8 mouse cellular contexts compared by ENCODE assay signal in the genomic region with DNA sequence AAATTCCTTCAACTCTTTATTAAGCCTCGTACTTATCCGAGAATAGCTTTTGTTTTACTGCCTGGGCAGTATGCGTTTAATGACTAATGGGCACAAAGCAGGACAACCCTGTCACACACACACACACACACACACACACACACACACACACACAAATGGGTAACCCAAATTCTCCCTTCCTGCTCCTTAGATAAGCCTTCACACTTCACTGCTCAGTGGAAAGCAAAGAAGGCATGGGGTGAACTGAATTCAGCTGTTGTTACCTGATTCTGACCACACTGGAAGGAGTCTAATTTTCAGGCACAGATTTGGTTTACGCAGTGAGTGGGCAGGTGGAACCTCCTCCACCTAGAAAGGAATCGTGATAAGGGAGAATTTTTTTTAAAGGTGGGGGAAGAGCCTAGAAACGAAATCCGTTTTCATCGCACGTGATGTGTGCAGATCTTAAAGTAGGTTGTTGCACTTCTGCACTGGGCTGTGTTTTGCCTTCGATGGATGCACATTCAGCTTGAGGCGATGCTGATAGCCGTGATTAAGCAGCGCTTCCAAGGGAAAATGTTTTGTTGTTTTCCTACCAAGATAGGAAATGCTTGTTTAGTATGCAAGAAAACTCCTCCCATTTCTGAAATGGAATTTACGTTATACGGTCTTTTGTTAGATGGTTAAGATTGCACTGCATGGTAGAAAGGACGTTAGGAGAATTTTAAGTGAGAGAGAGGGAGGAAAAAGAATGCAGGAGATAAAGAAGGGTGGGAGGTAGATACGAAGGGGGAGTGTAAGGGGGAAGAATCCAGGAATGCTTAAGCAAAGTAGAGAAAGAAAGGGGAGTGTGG.
A peak's percentile ranks its signal among the peaks of the same experiment; 100 is the strongest.
DNase-seq lines count a peak whose midpoint lies in the region; ATAC-seq and TF ChIP-seq lines count a peak whose summit lies in the region.

No protein-coding gene starts in this region.

- no peak for ATAC-seq in heart, embryonic 16.5 days (replicated peaks; ENCODE audit: extremely low read depth, insufficient read depth, low FRiP score)
- peak; percentile 30; the same call in 1 of the 2 replicates for ATAC-seq in embryonic facial prominence, embryonic 14.5 days (ENCODE audit: low read depth)
- ATAC-seq in limb, embryonic 14.5 days (ENCODE audit: low FRiP score, low read depth) = no peak

- WGBS in heart, embryonic 16.5 days = 35% methylated on average over 17 of the region's 17 CpGs
- WGBS in embryonic facial prominence, embryonic 14.5 days = 36% methylated on average over 17 of the region's 17 CpGs
- 45% methylated on average over 17 of the region's 17 CpGs for WGBS in limb, embryonic 14.5 days

- no peaks in the 10 kb centered on the region for H3K36me3 ChIP-seq in heart, embryonic 16.5 days (ENCODE audit: control insufficient read depth, insufficient read depth)
- H3K36me3 ChIP-seq in embryonic facial prominence, embryonic 14.5 days (ENCODE audit: control insufficient read depth, insufficient read depth, low read length) = no peaks in the 10 kb centered on the region
- H3K36me3 ChIP-seq in limb, embryonic 14.5 days (ENCODE audit: control insufficient read depth, insufficient read depth, low read length) = no peaks in the 10 kb centered on the region

- no peak for DNase-seq in heart, adult 8-10 months (ENCODE audit: low spot score)
- peak; percentile 59 for DNase-seq in brain, embryonic 14.5 days (ENCODE audit: low read depth)
- DNase-seq in embryonic facial prominence, embryonic 14.5 days (ENCODE audit: low spot score) = no peak
- DNase-seq in limb, embryonic 14.5 days (ENCODE audit: low spot score) = no peak
- no peak for DNase-seq in spleen, postnatal 10 days (ENCODE audit: low spot score in 2 of 2)
- no peak for DNase-seq in kidney, postnatal 10 days
- DNase-seq in spleen, postnatal 14 days (ENCODE audit: low spot score in 2 of 2) = no peak

- TF ChIP-seq POLR2A in brain, embryonic 14.5 days (IDR thresholded peaks at IDR 0.05; ENCODE audit: borderline replicate concordance, extremely low read depth, insufficient read depth, insufficient read length, poor library complexity, severe bottlenecking) = no peak
- no peak for TF ChIP-seq POLR2A in limb, embryonic 14.5 days (IDR thresholded peaks at IDR 0.05; ENCODE audit: borderline replicate concordance, extremely low read depth, insufficient read depth, insufficient read length)

- peak overlapping the region; percentile 54 for H3K4me2 ChIP-seq in heart, embryonic 16.5 days (ENCODE audit: low read depth, low read length)
- peak overlapping the region; percentile 45 for H3K4me2 ChIP-seq in embryonic facial prominence, embryonic 14.5 days (ENCODE audit: low read depth, low read length)
- peak overlapping the region; percentile 35; the same call in 1 of the 2 replicates for H3K4me2 ChIP-seq in limb, embryonic 14.5 days (replicated peaks; ENCODE audit: low read depth, low read length, severe bottlenecking)

- H3K9me3 ChIP-seq in heart, embryonic 16.5 days (replicated peaks; ENCODE audit: control insufficient read depth, low read length) = no peaks in the 10 kb centered on the region
- no peaks in the 10 kb centered on the region for H3K9me3 ChIP-seq in embryonic facial prominence, embryonic 14.5 days (ENCODE audit: control insufficient read depth, low read length)
- H3K9me3 ChIP-seq in limb, embryonic 14.5 days (ENCODE audit: control insufficient read depth, low read length) = no peaks in the 10 kb centered on the region

- no peak for TF ChIP-seq CTCF in brain, embryonic 14.5 days (IDR thresholded peaks at IDR 0.05; ENCODE audit: borderline replicate concordance, extremely low read depth, insufficient read depth, insufficient read length)

- H3K27me3 ChIP-seq in heart, embryonic 16.5 days (ENCODE audit: control insufficient read depth, insufficient read depth, low read length) = peaks cover 8% of the 10 kb centered on the region; the same call in 1 of the 2 replicates
- peaks cover 20% of the 10 kb centered on the region for H3K27me3 ChIP-seq in embryonic facial prominence, embryonic 14.5 days (replicated peaks; ENCODE audit: control insufficient read depth, insufficient read depth, low read length)
- H3K27me3 ChIP-seq in limb, embryonic 14.5 days (ENCODE audit: control insufficient read depth, insufficient read depth, low read length) = no peaks in the 10 kb centered on the region

- no peak overlapping the region for H3K27ac ChIP-seq in heart, embryonic 16.5 days (ENCODE audit: low read length)
- H3K27ac ChIP-seq in embryonic facial prominence, embryonic 14.5 days (replicated peaks; ENCODE audit: low read depth, low read length) = no peak overlapping the region
- no peak overlapping the region for H3K27ac ChIP-seq in limb, embryonic 14.5 days (replicated peaks; ENCODE audit: low read depth, low read length)

- H3K4me3 ChIP-seq in heart, embryonic 16.5 days (ENCODE audit: low read length) = peak overlapping the region; percentile 25
- peak overlapping the region; percentile 13; the same call in 1 of the 2 replicates for H3K4me3 ChIP-seq in embryonic facial prominence, embryonic 14.5 days (ENCODE audit: low read depth, low read length)
- 0 out of 2 replicates have a peak overlapping the region, but pooled peaks have one; percentile 5 for H3K4me3 ChIP-seq in limb, embryonic 14.5 days (replicated peaks; ENCODE audit: low read length)

- H3K4me1 ChIP-seq in heart, embryonic 16.5 days (ENCODE audit: control insufficient read depth, insufficient read depth, low read length) = no peaks in the 10 kb centered on the region
- no peaks in the 10 kb centered on the region for H3K4me1 ChIP-seq in embryonic facial prominence, embryonic 14.5 days (ENCODE audit: control insufficient read depth, insufficient read depth, low read length)
- H3K4me1 ChIP-seq in limb, embryonic 14.5 days (ENCODE audit: control insufficient read depth, insufficient read depth, low read length) = no peaks in the 10 kb centered on the region

- H3K9ac ChIP-seq in heart, embryonic 16.5 days (ENCODE audit: low read length) = no peak overlapping the region
- H3K9ac ChIP-seq in embryonic facial prominence, embryonic 14.5 days (ENCODE audit: low read depth, low read length) = no peak overlapping the region
- no peak overlapping the region for H3K9ac ChIP-seq in limb, embryonic 14.5 days (ENCODE audit: low read depth, low read length, severe bottlenecking)
